ENCODE assay signal across 20 mouse cellular contexts in the genomic region with DNA sequence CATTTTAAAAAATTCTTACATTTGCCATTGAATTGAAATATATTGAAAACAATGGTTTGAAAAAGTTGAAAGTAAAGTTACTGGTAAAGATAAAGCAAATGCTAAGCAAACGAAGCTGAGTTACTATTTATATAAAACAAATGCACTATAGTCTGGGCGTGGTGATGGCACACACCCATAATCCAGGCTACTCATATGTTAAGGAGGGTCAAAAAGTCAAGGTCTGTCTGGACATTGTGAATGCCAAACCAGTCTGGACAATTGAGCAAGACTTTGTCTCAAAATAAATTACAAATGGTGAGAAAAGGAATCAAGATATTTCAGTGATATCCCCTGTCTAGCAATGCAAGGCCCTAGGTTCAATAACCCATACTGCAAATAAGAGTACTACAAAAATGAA. TPM values are rescaled to one million over a fixed set of nuclear protein-coding genes. Genes with fewer than 3 reads are reported as not detected.
"Had no signal": no experiment of that assay in that cellular context is flagged by ENCODE, and none has a peak within 500 bp of the region (broad histone marks: within the 10 kb centered on the region; RNA-seq: fewer than 3 reads in every experiment).

No protein-coding gene starts in this region.

- H3K36me3 ChIP-seq: midbrain, embryonic 13.5 days; midbrain, embryonic 15.5 days; neural tube, embryonic 12.5 days had no signal

- H3K27me3 ChIP-seq: midbrain, embryonic 15.5 days had no signal

- H3K4me3 ChIP-seq: midbrain, embryonic 13.5 days; midbrain, embryonic 15.5 days; neural tube, embryonic 12.5 days had no signal

- H3K9ac ChIP-seq: lung, embryonic 14.5 days; midbrain, embryonic 13.5 days; midbrain, embryonic 15.5 days; neural tube, embryonic 12.5 days had no signal

- H3K27ac ChIP-seq: midbrain, embryonic 13.5 days; midbrain, embryonic 15.5 days; neural tube, embryonic 12.5 days had no signal

- DNase-seq: lung, adult 18-20 months; lung, embryonic 14.5 days; lung, postnatal 10 days; lung, postnatal 4 days; right cerebral cortex, postnatal 25 days; right cerebral cortex, postnatal 4 days; spleen, adult 18-20 months; thymus, adult 18-20 months; thymus, postnatal 14 days; thymus, postnatal 36 days had no signal

- H3K4me1 ChIP-seq: midbrain, embryonic 13.5 days; midbrain, embryonic 15.5 days; neural tube, embryonic 12.5 days had no signal

RNA-seq across cellular contexts. Expression of a gene that starts 10.8 kb away (rescaled TPM):
- total RNA-seq: megakaryocyte, adult 5-6 weeks; monocyte, adult 5-6 weeks; neutrophil, adult 5-6 weeks had no signal

RNA-seq across cellular contexts. Expression of a gene that starts 23.7 kb away (rescaled TPM):
- total RNA-seq: megakaryocyte, adult 5-6 weeks; monocyte, adult 5-6 weeks; neutrophil, adult 5-6 weeks had no signal
- polyA plus RNA-seq: liver, embryonic 16.5 days; lung, embryonic 14.5 days; midbrain, embryonic 11.5 days; stomach, embryonic 14.5 days; stomach, embryonic 16.5 days had no signal

RNA-seq across cellular contexts. Expression of a gene that starts 42.2 kb away (rescaled TPM):
- total RNA-seq: megakaryocyte, adult 5-6 weeks; monocyte, adult 5-6 weeks; neutrophil, adult 5-6 weeks had no signal
- polyA plus RNA-seq: stomach, embryonic 14.5 days; stomach, embryonic 16.5 days had no signal
